Mouse (Mus musculus) embryo, embryonic 10 days (tissue): Measurements from ENCODE around the gene Etv4.

Experiments used
- DNase-seq: peaks from one replicate; pipeline ENCODE4 v3.0.0-alpha.2; 2015; ENCODE audit warnings: low spot score

Gene Etv4

GRCm38 (mm10) chr11:101785143-101785851 is at the start of gene Etv4:
Etv4 (minus strand) TSS chr11:101785371.
- peak; percentile 94 for DNase-seq

- no peak for DNase-seq
Measured at GRCm38 (mm10) chr11:101832001-101832400, 46.8 kb upstream of the Etv4 start.

GRCm38 (mm10) chr11:101830616-101831015 is 45.4 kb upstream of the Etv4 start:
- no peak for DNase-seq

GRCm38 (mm10) chr11:101830112-101830511 is 44.9 kb upstream of the Etv4 start:
- DNase-seq: peak; percentile 74

GRCm38 (mm10) chr11:101828718-101829117 is 43.5 kb upstream of the Etv4 start:
- DNase-seq: no peak

- DNase-seq: no peak
Measured at GRCm38 (mm10) chr11:101823210-101823609, 38.0 kb upstream of the Etv4 start.

GRCm38 (mm10) chr11:101820899-101821298 is 35.7 kb upstream of the Etv4 start:
- peak; percentile 9 for DNase-seq

GRCm38 (mm10) chr11:101819853-101820252 is 34.7 kb upstream of the Etv4 start:
- DNase-seq: no peak

GRCm38 (mm10) chr11:101815103-101816085 is 30.2 kb upstream of the Etv4 start:
- peak; percentile 78 for DNase-seq

GRCm38 (mm10) chr11:101814375-101815102 is 29.4 kb upstream of the Etv4 start:
- DNase-seq: peak; percentile 92

- DNase-seq: peak; percentile 84
Measured at GRCm38 (mm10) chr11:101813259-101813658, 28.1 kb upstream of the Etv4 start.

- no peak for DNase-seq
Measured at GRCm38 (mm10) chr11:101809060-101809828, 24.1 kb upstream of the Etv4 start.

GRCm38 (mm10) chr11:101807266-101807665 is 22.1 kb upstream of the Etv4 start:
- no peak for DNase-seq

GRCm38 (mm10) chr11:101806741-101807140 is 21.6 kb upstream of the Etv4 start:
- no peak for DNase-seq

GRCm38 (mm10) chr11:101805113-101805704 is 20.0 kb upstream of the Etv4 start:
- no peak for DNase-seq

- peak; percentile 16 for DNase-seq
Measured at GRCm38 (mm10) chr11:101801386-101801785, 16.2 kb upstream of the Etv4 start.

- DNase-seq: no peak
Measured at GRCm38 (mm10) chr11:101798083-101798482, 12.9 kb upstream of the Etv4 start.

GRCm38 (mm10) chr11:101797355-101797754 is 12.2 kb upstream of the Etv4 start:
- no peak for DNase-seq

- DNase-seq: peak; percentile 18
Measured at GRCm38 (mm10) chr11:101790811-101791526, 5.8 kb upstream of the Etv4 start.

GRCm38 (mm10) chr11:101787432-101787831 is 2.3 kb upstream of the Etv4 start:
- DNase-seq: no peak
